Mouse (Mus musculus) ES-E14 (cell line): ENCODE results near the gene Pfkm. TPM values are rescaled to one million over a fixed set of nuclear protein-coding genes. Genes with fewer than 3 reads are reported as not detected.

Experiments used
- DNase-seq: peaks from one replicate; pipeline ENCODE4 v3.0.0-alpha.2; 2013; ENCODE audit warnings: low read depth, low spot score
- H3K27ac ChIP-seq: 2 replicates; pipeline ENCODE4 v1.5.1; 2012; ENCODE audit warnings: low read depth, mild to moderate bottlenecking, low read length, moderate library complexity, mixed read lengths; ENCODE audit not compliant: poor library complexity, insufficient read depth, severe bottlenecking
- H3K36me3 ChIP-seq: 2 replicates; pipeline ENCODE4 v1.6.1; 2012; ENCODE audit warnings: mild to moderate bottlenecking, low read length, moderate library complexity, mixed read lengths; ENCODE audit not compliant: control insufficient read depth, poor library complexity, insufficient read depth, severe bottlenecking
- H3K4me1 ChIP-seq, 2 experiments: fragments of 150-350 bp in 1 of 2; sonication (generic) in 1 of 2; 2 replicates each; pipeline ENCODE4 v1.6.1; 2012; ENCODE audit warnings: low read length in 2 of 2, mild to moderate bottlenecking in 1 of 2, mixed read lengths in 1 of 2; ENCODE audit not compliant: control insufficient read depth in 2 of 2, insufficient read depth in 2 of 2, poor library complexity in 1 of 2
- H3K4me3 ChIP-seq, 2 experiments: fragments of 150-350 bp in 1 of 2; sonication (generic) in 1 of 2; 2 replicates each; pipeline ENCODE4 v1.5.1; 2012; ENCODE audit warnings: low read length in 2 of 2, low read depth in 1 of 2, mild to moderate bottlenecking in 1 of 2, mixed read lengths in 1 of 2; ENCODE audit not compliant: insufficient read depth in 1 of 2, poor library complexity in 1 of 2, severe bottlenecking in 1 of 2
- H3K9ac ChIP-seq: 2 replicates; pipeline ENCODE4 v1.6.1; 2012; ENCODE audit warnings: low read depth, mild to moderate bottlenecking, low read length, mixed read lengths; ENCODE audit not compliant: poor library complexity, insufficient read depth, severe bottlenecking
- H3K9me3 ChIP-seq: fragments of 150-350 bp; sonication (generic); 2 replicates; pipeline ENCODE4 v1.6.1; 2012; ENCODE audit warnings: low read depth, mild to moderate bottlenecking, low read length; ENCODE audit not compliant: control insufficient read depth, insufficient read depth
- CHD2 ChIP-seq: IDR thresholded peaks from 2 replicates; pipeline ENCODE4 v1.6.1; 2014; ENCODE audit warnings: mild to moderate bottlenecking, low read depth, low read length, inconsistent platforms
- HCFC1 ChIP-seq: IDR thresholded peaks from 2 replicates; pipeline ENCODE4 v1.6.1; 2012; ENCODE audit warnings: low read length, inconsistent platforms, borderline replicate concordance; ENCODE audit not compliant: insufficient read depth
- MAFK ChIP-seq: IDR thresholded peaks from 2 replicates; pipeline ENCODE4 v1.6.1; 2014; ENCODE audit warnings: mild to moderate bottlenecking, low read depth, low read length, inconsistent platforms; ENCODE audit not compliant: insufficient read depth
- ZC3H11A ChIP-seq: IDR thresholded peaks from 2 replicates; pipeline ENCODE4 v1.6.1; 2012; ENCODE audit warnings: low read depth, mild to moderate bottlenecking, inconsistent platforms, low read length, borderline replicate concordance
- ZNF384 ChIP-seq: IDR thresholded peaks from 2 replicates; pipeline ENCODE4 v1.6.1; 2012; ENCODE audit warnings: low read depth, low read length, inconsistent platforms
- in situ Hi-C, 2 experiments: fragments of 600-800 bp; cut with MboI; formaldehyde crosslinking; loops; one replicate each; pipeline ENCODE4 v1.15.1; 2025; ENCODE audit warnings: low sequenced_read_pairs in 2 of 2, inconsistent platforms in 1 of 2; ENCODE audit not compliant: unreplicated experiment in 2 of 2
- total RNA-seq: library from RNA; depleted of rRNA; stranded (reverse); fragments of 300-350 nt; gene quantifications from 2 replicates; pipeline ENCODE4 v1.2.3, GENCODE M21; 2012

The Pfkm gene
- total RNA-seq, 1 experiment: 18.5 TPM

- no peak for DNase-seq
- H3K27ac ChIP-seq: no peak overlapping the region
- no peak overlapping the region for H3K9ac ChIP-seq
- peaks cover 0 to 5% of the 10 kb centered on the region in 2 experiments; a peak in 1 of 4 replicates for H3K4me1 ChIP-seq
- H3K36me3 ChIP-seq: no peaks in the 10 kb centered on the region
- TF ChIP-seq ZNF384 (no peak), CHD2 (no peak), ZC3H11A (no peak), HCFC1 (no peak), MAFK (no peak)
- no peak overlapping the region for H3K4me3 ChIP-seq
- in situ Hi-C loops: no loop called here
- H3K9me3 ChIP-seq: no peaks in the 10 kb centered on the region
Measured at GRCm38 (mm10) chr15:98102401-98102800, 10.0 kb downstream of the Pfkm start.

DNA sequence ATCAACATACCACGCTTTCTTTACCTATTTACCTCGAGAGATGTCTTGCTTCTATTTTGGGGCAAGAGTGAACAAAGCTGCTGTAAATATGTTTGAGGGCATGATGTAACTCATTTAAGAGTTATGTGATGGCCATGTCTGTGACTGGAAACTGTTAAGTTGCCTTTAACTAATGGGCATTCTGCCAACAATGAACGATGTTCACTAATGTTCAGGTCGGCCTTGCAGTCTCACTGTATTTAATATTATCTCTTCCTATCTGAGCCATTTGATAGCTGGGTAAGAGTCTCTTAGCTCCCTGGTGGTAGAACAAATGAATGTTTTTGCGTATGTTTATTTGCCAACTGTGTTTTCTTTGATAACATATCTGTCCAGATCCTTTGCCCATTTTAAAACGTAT is 14.1 kb downstream of the Pfkm start:
- DNase-seq: no peak

DNA sequence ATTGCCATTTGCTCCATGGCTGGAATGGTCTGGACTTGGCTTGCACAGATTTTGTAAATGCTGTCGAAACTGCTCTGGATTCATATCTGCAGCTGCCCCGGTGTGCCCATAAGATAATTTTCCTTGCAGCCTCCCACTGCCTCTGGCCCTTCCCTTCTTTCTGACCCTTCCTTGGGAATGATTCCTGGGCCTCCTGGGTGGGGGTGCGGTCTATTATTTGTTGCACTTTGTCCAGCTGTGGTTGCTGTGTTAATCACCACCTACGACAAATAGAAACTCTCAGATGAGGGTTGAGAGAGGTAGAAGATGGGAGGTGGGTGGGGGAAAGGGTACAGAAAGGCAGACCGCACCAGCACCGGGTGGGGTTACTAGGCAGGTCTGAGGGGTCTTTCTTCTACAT is 14.8 kb downstream of the Pfkm start:
- Histone ChIP-seq H3K27ac (no peak overlapping the region), H3K4me1 (peaks cover 1 to 12% of the 10 kb centered on the region in 2 experiments; a peak in 2 of 4 replicates), H3K4me3 (peak overlapping the region in 1 of 2 experiments; percentile 12; a peak in 1 of 4 replicates), H3K9me3 (no peaks in the 10 kb centered on the region), H3K9ac (no peak overlapping the region), H3K36me3 (no peaks in the 10 kb centered on the region)
- no peak for TF ChIP-seq CHD2
- no peak for TF ChIP-seq HCFC1
- TF ChIP-seq MAFK: no peak
- TF ChIP-seq ZC3H11A: no peak
- no peak for TF ChIP-seq ZNF384
- in situ Hi-C loops: no loop called here
- no peak for DNase-seq

More for the DNA sequence above, 14.1 kb downstream of the Pfkm start:
- H3K4me3 ChIP-seq: no peak overlapping the region
- no peak for TF ChIP-seq MAFK
- no peak for TF ChIP-seq ZC3H11A
- no peak for TF ChIP-seq HCFC1
- TF ChIP-seq CHD2: no peak
- no peak for TF ChIP-seq ZNF384
- no peaks in the 10 kb centered on the region for H3K9me3 ChIP-seq
- H3K9ac ChIP-seq: no peak overlapping the region
- in situ Hi-C loops: no loop called here
- peaks cover 1 to 8% of the 10 kb centered on the region in 2 experiments; a peak in 2 of 4 replicates for H3K4me1 ChIP-seq
- H3K27ac ChIP-seq: no peak overlapping the region
- H3K36me3 ChIP-seq: no peaks in the 10 kb centered on the region

- in situ Hi-C loops: no loop called here
- TF ChIP-seq CHD2 (no peak), ZC3H11A (no peak), HCFC1 (no peak), ZNF384 (no peak), MAFK (no peak)
- Histone ChIP-seq H3K9ac (no peak overlapping the region), H3K4me3 (peak overlapping the region; percentile 24 to 73; a peak in 3 of 4 replicates), H3K9me3 (no peaks in the 10 kb centered on the region), H3K4me1 (peaks cover 1 to 14% of the 10 kb centered on the region in 2 experiments; a peak in 2 of 4 replicates), H3K36me3 (no peaks in the 10 kb centered on the region), H3K27ac (no peak overlapping the region)
- no peak for DNase-seq
Measured at GRCm38 (mm10) chr15:98107703-98108296, 15.4 kb downstream of the Pfkm start.
